Mouse (Mus musculus): Measurements from ENCODE around the gene Col5a3.

GRCm38 (mm10) chr9:20857131-20857530, 42.3 kb upstream of the Col5a3 start:
- TF ChIP-seq CTCF (IDR thresholded peaks at IDR 0.05; ENCODE audit: control insufficient read depth, insufficient read depth, insufficient replicate concordance, low read depth, low read length) (no peak), POLR2A (IDR thresholded peaks at IDR 0.05; ENCODE audit: control insufficient read depth, low read depth, low read length) (no peak)
